Comparison of ENCODE assay signal across 14 mouse cellular contexts in the genomic region with DNA sequence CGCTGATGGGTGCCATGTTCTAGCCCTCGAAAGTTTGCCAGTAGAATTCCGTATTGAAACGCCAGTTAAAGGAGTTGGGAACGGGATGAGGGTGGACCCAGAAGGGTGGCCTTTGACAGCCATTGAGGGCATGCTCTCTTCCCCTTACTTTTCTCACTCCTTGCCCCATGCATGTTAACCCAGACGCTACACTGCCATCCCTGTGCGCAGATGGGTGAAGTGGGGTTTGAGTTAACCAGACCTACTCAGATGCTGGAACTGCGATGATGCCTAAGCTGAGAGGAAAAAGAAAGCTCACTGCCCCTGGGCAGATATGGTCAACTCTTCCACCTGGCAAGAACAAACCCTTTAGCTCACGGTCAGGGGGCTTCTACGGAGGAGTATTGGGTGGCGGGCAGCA. TPM values are rescaled to one million over a fixed set of nuclear protein-coding genes. Genes with fewer than 3 reads are reported as not detected.
DNase-seq lines count a peak whose midpoint lies in the region; ATAC-seq and TF ChIP-seq lines count a peak whose summit lies in the region.
"Had no signal": no experiment of that assay in that cellular context is flagged by ENCODE, and none has a peak within 500 bp of the region (broad histone marks: within the 10 kb centered on the region; RNA-seq: fewer than 3 reads in every experiment).

No protein-coding gene starts in this region.

- no peak overlapping the region for H3K27ac ChIP-seq in heart, postnatal 0 days (ENCODE audit: low read depth)
- H3K27ac ChIP-seq in hindbrain, embryonic 16.5 days (ENCODE audit: low read depth, low read length) = peak overlapping the region; percentile 54; the same call in 1 of the 2 replicates
- peak overlapping the region; percentile 61 for H3K27ac ChIP-seq in midbrain, embryonic 13.5 days
- H3K27ac ChIP-seq in liver, embryonic 12.5 days = no peak overlapping the region

- no peaks in the 10 kb centered on the region for H3K36me3 ChIP-seq in heart, postnatal 0 days (replicated peaks; ENCODE audit: control insufficient read depth, insufficient read depth, low read length)
- no peaks in the 10 kb centered on the region for H3K36me3 ChIP-seq in hindbrain, embryonic 16.5 days (ENCODE audit: control insufficient read depth, insufficient read depth, low read length)
- no peaks in the 10 kb centered on the region for H3K36me3 ChIP-seq in midbrain, embryonic 13.5 days
- H3K36me3 ChIP-seq in liver, embryonic 12.5 days = no peaks in the 10 kb centered on the region
- H3K36me3 ChIP-seq: G1E had no signal

- peak overlapping the region; percentile 67; the same call in 1 of the 2 replicates for H3K4me2 ChIP-seq in heart, postnatal 0 days (ENCODE audit: low read depth, low read length)
- H3K4me2 ChIP-seq in hindbrain, embryonic 16.5 days (ENCODE audit: low read length) = peak overlapping the region; percentile 67
- peak overlapping the region; percentile 62 for H3K4me2 ChIP-seq in midbrain, embryonic 13.5 days (replicated peaks)
- H3K4me2 ChIP-seq in liver, embryonic 12.5 days = no peak overlapping the region

- TF ChIP-seq CTCF in heart, postnatal 0 days (IDR thresholded peaks at IDR 0.05; ENCODE audit: low read depth) = no peak

- ATAC-seq in heart, postnatal 0 days (ENCODE audit: insufficient read depth, low read depth) = no peak
- ATAC-seq in hindbrain, embryonic 16.5 days = no peak
- no peak for ATAC-seq in midbrain, embryonic 13.5 days
- no peak for ATAC-seq in liver, embryonic 12.5 days

- WGBS in heart, postnatal 0 days = 13% methylated on average over 11 of the region's 11 CpGs
- 3% methylated on average over 11 of the region's 11 CpGs for WGBS in hindbrain, embryonic 16.5 days
- 1% methylated on average over 11 of the region's 11 CpGs for WGBS in midbrain, embryonic 13.5 days
- WGBS in liver, embryonic 12.5 days (ENCODE audit: insufficient replicate concordance) = 3% methylated on average over 11 of the region's 11 CpGs

- H3K4me1 ChIP-seq in heart, postnatal 0 days (ENCODE audit: control insufficient read depth, insufficient read depth) = peaks cover 7% of the 10 kb centered on the region; the same call in 1 of the 2 replicates
- peaks cover 21% of the 10 kb centered on the region for H3K4me1 ChIP-seq in hindbrain, embryonic 16.5 days (ENCODE audit: control insufficient read depth, insufficient read depth, low read depth, low read length)
- H3K4me1 ChIP-seq in midbrain, embryonic 13.5 days (replicated peaks) = peaks cover 73% of the 10 kb centered on the region
- peaks cover 8% of the 10 kb centered on the region; the same call in 1 of the 2 replicates for H3K4me1 ChIP-seq in liver, embryonic 12.5 days

- no peaks in the 10 kb centered on the region for H3K9me3 ChIP-seq in heart, postnatal 0 days (replicated peaks; ENCODE audit: control insufficient read depth, low read length)
- H3K9me3 ChIP-seq in hindbrain, embryonic 16.5 days (ENCODE audit: control insufficient read depth, low read length) = no peaks in the 10 kb centered on the region
- no peaks in the 10 kb centered on the region for H3K9me3 ChIP-seq in midbrain, embryonic 13.5 days
- no peaks in the 10 kb centered on the region for H3K9me3 ChIP-seq in liver, embryonic 12.5 days (replicated peaks)

- peak overlapping the region; percentile 42; the same call in 1 of the 2 replicates for H3K4me3 ChIP-seq in heart, postnatal 0 days (ENCODE audit: low read depth, low read length)
- peak overlapping the region; percentile 50 for H3K4me3 ChIP-seq in hindbrain, embryonic 16.5 days (ENCODE audit: low read length)
- H3K4me3 ChIP-seq in midbrain, embryonic 13.5 days (replicated peaks) = peak overlapping the region; percentile 78
- no peak overlapping the region for H3K4me3 ChIP-seq in liver, embryonic 12.5 days

- no peak overlapping the region for H3K9ac ChIP-seq in heart, postnatal 0 days (replicated peaks; ENCODE audit: low read depth, low read length)
- H3K9ac ChIP-seq in hindbrain, embryonic 16.5 days (ENCODE audit: low read depth, low read length) = no peak overlapping the region; the same call in 1 of the 2 replicates
- peak overlapping the region; percentile 34; the same call in 1 of the 2 replicates for H3K9ac ChIP-seq in midbrain, embryonic 13.5 days (replicated peaks)
- no peak overlapping the region for H3K9ac ChIP-seq in liver, embryonic 12.5 days

- peaks cover 100% of the 10 kb centered on the region for H3K27me3 ChIP-seq in heart, postnatal 0 days (ENCODE audit: control insufficient read depth, insufficient read depth, low read length)
- peaks cover 12% of the 10 kb centered on the region for H3K27me3 ChIP-seq in hindbrain, embryonic 16.5 days (replicated peaks; ENCODE audit: control insufficient read depth, insufficient read depth, low read length)
- peaks cover 90% of the 10 kb centered on the region for H3K27me3 ChIP-seq in midbrain, embryonic 13.5 days
- H3K27me3 ChIP-seq in liver, embryonic 12.5 days (replicated peaks) = peaks cover 100% of the 10 kb centered on the region

- no peak for DNase-seq in heart, postnatal 0 days (ENCODE audit: low spot score)
- DNase-seq in heart, adult 9 months (ENCODE audit: low spot score in 2 of 2) = no peak
- no peak for DNase-seq in right cerebral cortex, postnatal 25 days
- no peak for DNase-seq in left cerebral cortex, adult 18-20 months (ENCODE audit: low spot score in 2 of 2)
- DNase-seq in Muller cell, postnatal 12 days (ENCODE audit: inconsistent ontology term) = no peak
- DNase-seq: cerebellum, adult 9-10 months; heart, postnatal 14 days; kidney, adult 11 months; lung, adult 2 months; thymus, adult 18-20 months had no signal

- no peak for TF ChIP-seq EP300 in heart, postnatal 0 days (IDR thresholded peaks at IDR 0.05; ENCODE audit: low read depth)

RNA-seq across cellular contexts. Expression of gene Ebf3, which starts 6.1 kb away (rescaled TPM):
- total RNA-seq in heart, postnatal 0 days (2014; rRNA removed; ENCODE audit: low replicate concordance) = 3.7 and 8.2 TPM in 2 replicates
- 0.97 and 1.1 TPM in 2 replicates for polyA plus RNA-seq in heart, postnatal 0 days (2015; fragmentation: Nextera tagmentation; extraction: Ambion mirVana)
- 10.3 and 10.7 TPM in 2 replicates for polyA plus RNA-seq in hindbrain, embryonic 16.5 days (2015; fragmentation: Nextera tagmentation; extraction: Ambion mirVana)
- 18.1 and 18.2 TPM in 2 replicates for polyA plus RNA-seq in midbrain, embryonic 13.5 days (2015; fragmentation: Nextera tagmentation; extraction: Ambion mirVana)
- 0.07 and 0.10 TPM in 2 replicates for polyA plus RNA-seq in liver, embryonic 12.5 days (2016; fragmentation: Nextera tagmentation; extraction: Ambion mirVana)
- total RNA-seq in left cerebral cortex, adult 18-20 months (2021) = under 1 TPM; 0.30 to 0.63 TPM
- polyA plus RNA-seq: G1E had no signal

Comparison
In these comparisons a context has a peak if more than half of its experiments do, and no peak if none do; other contexts are left out.
1. H3K27ac ChIP-seq: peak in hindbrain, embryonic 16.5 days (single experiment) and midbrain, embryonic 13.5 days (single experiment); none in heart, postnatal 0 days (single experiment) and liver, embryonic 12.5 days (single experiment).